Mouse (Mus musculus) telencephalon, adult 2 months (tissue): ENCODE data around the gene Arl8b.

Experiments
- DNase-seq: peaks from one replicate; pipeline ENCODE4 v3.0.0-alpha.2; 2011; ENCODE audit warnings: low read depth, low spot score

The Arl8b gene

GRCm38 (mm10) chr6:108782526-108783183 is at the start of gene Arl8b:
Arl8b (plus strand) TSS chr6:108783099.
- DNase-seq, result peak; percentile 89

- peak; percentile 66 for DNase-seq
Observed at GRCm38 (mm10) chr6:108735910-108736750, 46.8 kb upstream of the Arl8b start.

GRCm38 (mm10) chr6:108738463-108739203 is 44.3 kb upstream of the Arl8b start:
- peak; percentile 86 for DNase-seq

- DNase-seq, result no peak
Observed at GRCm38 (mm10) chr6:108740579-108740978, 42.3 kb upstream of the Arl8b start.

- DNase-seq, result peak; percentile 41
Observed at GRCm38 (mm10) chr6:108743730-108744129, 39.2 kb upstream of the Arl8b start.

- no peak for DNase-seq
Observed at GRCm38 (mm10) chr6:108751324-108751723, 31.6 kb upstream of the Arl8b start.

GRCm38 (mm10) chr6:108752395-108752794 is 30.5 kb upstream of the Arl8b start:
- peak; percentile 78 for DNase-seq

GRCm38 (mm10) chr6:108753536-108753935 is 29.4 kb upstream of the Arl8b start:
- DNase-seq, result no peak

- DNase-seq, result no peak
Observed at GRCm38 (mm10) chr6:108754376-108754775, 28.5 kb upstream of the Arl8b start.

- no peak for DNase-seq
Observed at GRCm38 (mm10) chr6:108755936-108756335, 27.0 kb upstream of the Arl8b start.

GRCm38 (mm10) chr6:108758997-108759697 is 23.8 kb upstream of the Arl8b start:
- DNase-seq, result no peak

GRCm38 (mm10) chr6:108759698-108760039 is 23.2 kb upstream of the Arl8b start:
- no peak for DNase-seq

- DNase-seq, result no peak
Observed at GRCm38 (mm10) chr6:108770880-108771279, 12.0 kb upstream of the Arl8b start.

- peak; percentile 49 for DNase-seq
Observed at GRCm38 (mm10) chr6:108772913-108773312, 10.0 kb upstream of the Arl8b start.

- DNase-seq, result no peak
Observed at GRCm38 (mm10) chr6:108773480-108773879, 9.4 kb upstream of the Arl8b start.

GRCm38 (mm10) chr6:108776274-108776673 is 6.6 kb upstream of the Arl8b start:
- DNase-seq, result no peak

- no peak for DNase-seq
Observed at GRCm38 (mm10) chr6:108777560-108778287, 5.2 kb upstream of the Arl8b start.

GRCm38 (mm10) chr6:108778399-108778798 is 4.5 kb upstream of the Arl8b start:
- DNase-seq, result no peak

- no peak for DNase-seq
Observed at GRCm38 (mm10) chr6:108781865-108782264, 1.0 kb upstream of the Arl8b start.

GRCm38 (mm10) chr6:108783184-108783881 is 434 bp downstream of the Arl8b start:
- DNase-seq, result no peak
